Mouse (Mus musculus) G1E (cell line): ENCODE measurements around the gene Eif3a. TPM values are rescaled to one million over a fixed set of nuclear protein-coding genes. Genes with fewer than 3 reads are reported as not detected.
A peak's percentile ranks its signal among the peaks of the same experiment; 100 is the strongest.

Experiments
- ATAC-seq: 2 replicates; pipeline ENCODE4 v1.8.0; 2016; ENCODE audit warnings: mild to moderate bottlenecking; ENCODE audit not compliant: insufficient number of reproducible peaks, poor library complexity, low FRiP score, severe bottlenecking; ENCODE audit errors: extremely low read depth
- DNase-seq: peaks from one replicate; pipeline ENCODE4 v3.0.0; 2012; ENCODE audit warnings: low spot score
- H3K27me3 ChIP-seq: 2 replicates; pipeline ENCODE4 v1.6.1; 2012; ENCODE audit warnings: mild to moderate bottlenecking, low read length, inconsistent platforms; ENCODE audit not compliant: insufficient read depth
- H3K36me3 ChIP-seq: replicated peaks from 2 replicates; pipeline ENCODE3; 2012; ENCODE audit warnings: mild to moderate bottlenecking, inconsistent platforms
- H3K4me1 ChIP-seq: 2 replicates; pipeline ENCODE4 v1.6.1; 2012; ENCODE audit warnings: low read depth, low read length, inconsistent platforms, mixed read lengths; ENCODE audit not compliant: insufficient read depth
- H3K4me3 ChIP-seq: 2 replicates; pipeline ENCODE4 v1.5.1; 2012; ENCODE audit warnings: low read depth, mild to moderate bottlenecking, inconsistent platforms, low read length, moderate library complexity, mixed read lengths
- H3K9me3 ChIP-seq: replicated peaks from 2 replicates; pipeline ENCODE4 v1.6.1; 2012; ENCODE audit warnings: inconsistent platforms
- CTCF ChIP-seq: IDR thresholded peaks from 2 replicates; pipeline ENCODE4 v1.5.1; 2012; ENCODE audit warnings: low read depth, low read length, inconsistent platforms, mixed read lengths
- GATA1 ChIP-seq: IDR thresholded peaks from 2 replicates; pipeline ENCODE4 v1.6.1; 2012; ENCODE audit warnings: borderline replicate concordance, low read length, inconsistent platforms, mixed read lengths
- GATA2 ChIP-seq: IDR thresholded peaks from 2 replicates; pipeline ENCODE4 v1.6.1; 2012; ENCODE audit warnings: low read depth, low read length, inconsistent platforms, borderline replicate concordance
- POLR2AphosphoS5 ChIP-seq: IDR thresholded peaks from 2 replicates; pipeline ENCODE4 v1.6.1; 2012; ENCODE audit warnings: low read depth, low read length, inconsistent platforms; ENCODE audit not compliant: insufficient replicate concordance
- TAL1 ChIP-seq: conservative IDR thresholded peaks from 2 replicates; pipeline ENCODE4 v1.6.1; 2012; ENCODE audit warnings: low read depth, low read length, inconsistent platforms, mixed read lengths
- polyA plus RNA-seq: library from polyadenylated mRNA; stranded (reverse); fragments of >175 nt; gene quantifications from 2 replicates; pipeline ENCODE4 v1.2.3, GENCODE M21; 2012
- total RNA-seq, 2 experiments: library from RNA; stranded (forward) in 1 of 2; stranded (reverse) in 1 of 2; fragments of 200-1000 nt in 1 of 2; fragments of >200 nt in 1 of 2; fragmentation: Nextera tagmentation in 1 of 2; gene quantifications; 2 replicates each; pipeline ENCODE4 v1.2.3; 2014 to 2017

The Eif3a gene
- total and polyA plus RNA-seq, 3 experiments: 135 to 415 (median 323) TPM

- peak within 1 kb of the TSS; percentile 80 for H3K4me3 ChIP-seq
- peaks cover 18% of the 10 kb centered on the region for H3K4me1 ChIP-seq
- H3K36me3 ChIP-seq: peaks cover 17% of the 10 kb centered on the region
- H3K27me3 ChIP-seq: no peaks in the 10 kb centered on the region
- ATAC-seq (peak; percentile 100), DNase-seq (peak; percentile 84)
- no peaks in the 10 kb centered on the region for H3K9me3 ChIP-seq
- TF ChIP-seq CTCF (no peak), GATA1 (no peak), TAL1 (no peak), GATA2 (no peak), POLR2AphosphoS5 (no peak)
Observed at GRCm38 (mm10) chr19:60811098-60812035, 20.9 kb upstream of the Eif3a start, which contains the start of gene Fam45a. TSS of gene Fam45a (plus strand) at chr19:60811585.

DNA sequence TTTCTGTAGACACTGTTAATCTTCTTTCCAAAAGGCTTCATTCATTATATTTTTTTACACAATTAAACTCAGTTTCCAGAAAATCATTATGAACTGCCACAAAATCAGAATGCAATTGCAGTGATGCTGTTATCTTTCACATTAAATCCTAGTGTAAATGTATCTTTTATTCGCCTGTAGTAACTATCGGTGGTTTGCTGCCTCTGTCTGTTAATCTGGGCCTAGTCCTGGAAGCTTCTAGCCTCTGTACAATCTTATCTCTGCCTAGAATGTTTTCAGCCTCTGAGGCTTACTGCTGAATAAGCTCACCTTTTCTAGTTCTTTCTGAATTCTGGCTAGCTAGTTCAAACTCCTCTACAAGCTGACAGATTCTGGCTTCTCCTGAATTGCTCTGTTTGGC is 19.5 kb upstream of the Eif3a start:
- H3K4me3 ChIP-seq: no peak overlapping the region
- no peaks in the 10 kb centered on the region for H3K27me3 ChIP-seq
- H3K36me3 ChIP-seq: peaks cover 7% of the 10 kb centered on the region
- TF ChIP-seq POLR2AphosphoS5 (no peak), GATA1 (no peak), TAL1 (no peak), CTCF (no peak), GATA2 (no peak)
- no peaks in the 10 kb centered on the region for H3K9me3 ChIP-seq
- peaks cover 15% of the 10 kb centered on the region for H3K4me1 ChIP-seq
- ATAC-seq (no peak), DNase-seq (no peak)

DNA sequence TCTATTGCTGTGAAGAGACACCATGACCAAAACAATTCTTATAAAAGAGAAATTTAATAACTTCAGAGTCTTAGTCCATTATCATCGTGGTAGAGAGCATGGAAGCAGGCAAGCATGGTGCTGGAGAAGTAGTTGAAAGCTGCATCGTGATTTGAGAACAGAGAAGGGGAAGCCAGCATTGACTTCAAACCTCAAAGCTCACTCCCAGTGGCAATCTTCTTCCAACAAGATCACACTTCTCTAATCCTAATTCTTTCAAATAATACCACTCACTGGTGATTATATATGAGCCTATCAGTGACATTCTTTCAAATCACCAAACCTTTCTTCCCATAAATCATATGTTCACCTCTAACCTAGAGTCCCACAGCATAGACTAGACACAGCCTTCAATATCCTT is 14.4 kb upstream of the Eif3a start:
- DNase-seq (no peak), ATAC-seq (no peak)
- H3K9me3 ChIP-seq: no peaks in the 10 kb centered on the region

DNA sequence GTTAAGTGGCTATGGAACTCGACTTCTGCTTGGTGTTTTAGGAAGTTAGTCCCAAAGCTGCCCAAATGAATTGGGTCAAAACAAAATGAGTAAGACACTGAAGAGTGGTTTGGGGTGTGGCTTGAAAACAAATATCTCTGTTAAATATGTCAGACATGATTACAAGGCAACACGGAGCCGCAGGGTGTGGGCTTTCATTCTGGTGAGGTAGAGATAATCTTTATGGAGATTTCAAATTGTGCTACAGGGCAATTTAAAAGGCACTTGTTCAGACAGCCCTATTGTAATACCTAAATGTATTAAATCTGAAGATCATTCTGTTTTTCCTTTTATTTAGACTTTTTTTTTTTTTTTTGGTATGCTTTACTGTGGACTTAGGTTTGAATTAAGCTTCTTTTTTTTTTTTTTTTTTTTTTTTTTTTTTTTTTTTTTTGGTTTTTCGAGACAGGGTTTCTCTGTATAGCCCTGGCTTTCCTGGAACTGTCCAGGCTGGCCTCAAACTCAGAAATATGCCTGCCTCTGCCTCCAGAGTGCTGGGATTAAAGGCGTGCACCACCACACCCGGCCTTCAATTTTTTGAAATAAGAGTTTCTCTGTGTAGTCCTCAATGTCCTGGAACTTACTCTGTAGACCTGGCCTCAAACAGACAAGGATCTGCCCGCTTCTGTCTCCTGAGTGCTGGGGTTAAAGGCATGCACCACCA is 9.6 kb upstream of the Eif3a start:
- H3K9me3 ChIP-seq: no peaks in the 10 kb centered on the region
- H3K4me3 ChIP-seq: no peak overlapping the region
- ATAC-seq (peak; percentile 97), DNase-seq (peak; percentile 37)
- peaks cover 34% of the 10 kb centered on the region for H3K4me1 ChIP-seq
- H3K27me3 ChIP-seq: no peaks in the 10 kb centered on the region
- no peak for TF ChIP-seq CTCF
- peak; percentile 82 for TF ChIP-seq TAL1
- no peaks in the 10 kb centered on the region for H3K36me3 ChIP-seq

More for the DNA sequence above, 14.4 kb upstream of the Eif3a start:
- Histone ChIP-seq H3K4me1 (peaks cover 10% of the 10 kb centered on the region; the same call in 1 of the 2 replicates), H3K36me3 (no peaks in the 10 kb centered on the region), H3K27me3 (no peaks in the 10 kb centered on the region), H3K4me3 (no peak overlapping the region)
- TF ChIP-seq TAL1 (no peak), POLR2AphosphoS5 (no peak), GATA2 (no peak), CTCF (no peak), GATA1 (no peak)

DNA sequence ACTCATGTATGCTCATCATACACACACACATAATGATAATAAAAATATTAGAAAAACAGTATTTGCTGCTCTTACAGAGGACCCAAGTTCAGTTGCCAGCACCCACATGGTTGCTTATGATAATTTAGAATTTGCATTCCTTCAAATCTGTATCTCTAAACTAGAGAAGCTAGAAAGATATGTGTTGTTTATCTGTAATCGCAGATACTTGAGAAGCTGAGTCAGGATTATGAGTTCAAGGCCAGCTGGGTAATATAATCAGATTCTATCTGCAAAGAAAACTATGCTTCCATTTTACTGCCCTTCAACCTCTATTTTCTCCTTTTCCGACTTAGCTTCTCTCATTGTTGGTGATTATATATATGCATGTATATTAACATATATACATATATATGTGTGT is 7.0 kb upstream of the Eif3a start:
- Histone ChIP-seq H3K4me1 (peaks cover 47% of the 10 kb centered on the region), H3K36me3 (no peaks in the 10 kb centered on the region), H3K9me3 (no peaks in the 10 kb centered on the region), H3K27me3 (no peaks in the 10 kb centered on the region), H3K4me3 (no peak overlapping the region)
- ATAC-seq (no peak), DNase-seq (no peak)
- TF ChIP-seq GATA2 (no peak), TAL1 (no peak), CTCF (no peak), GATA1 (no peak), POLR2AphosphoS5 (no peak)

GRCm38 (mm10) chr19:60795244-60795643 is 4.8 kb upstream of the Eif3a start:
- no peaks in the 10 kb centered on the region for H3K36me3 ChIP-seq
- ATAC-seq (no peak), DNase-seq (no peak)
- no peaks in the 10 kb centered on the region for H3K27me3 ChIP-seq
- no peaks in the 10 kb centered on the region for H3K9me3 ChIP-seq
- H3K4me3 ChIP-seq: no peak overlapping the region
- peaks cover 42% of the 10 kb centered on the region for H3K4me1 ChIP-seq
- TF ChIP-seq CTCF (no peak), POLR2AphosphoS5 (no peak), TAL1 (no peak), GATA2 (no peak), GATA1 (no peak)
